Mouse (Mus musculus) monocyte, adult 5-6 weeks (primary cell): ENCODE results near the gene Anxa5. TPM values are rescaled to one million over a fixed set of nuclear protein-coding genes. Genes with fewer than 3 reads are reported as not detected.

Experiments
- ATAC-seq: fragments of 153-309, 156-312 bp; replicated peaks from 2 replicates; pipeline ENCODE4 v1.8.0; 2017; ENCODE audit warnings: mild to moderate bottlenecking; ENCODE audit not compliant: low TSS enrichment, insufficient number of reproducible peaks, severe bottlenecking, poor library complexity, low FRiP score
- total RNA-seq: library from RNA; stranded (forward); fragments of 200-1000, 200-491, 200-594 nt; gene quantifications from 3 replicates; pipeline ENCODE4 v1.2.3, GENCODE M21; 2017

The Anxa5 gene
- total RNA-seq: 119 to 215 TPM (median 164 TPM) in 3 replicates

GRCm38 (mm10) chr3:36475532-36476087, at the start of gene Anxa5, which contains the start of gene 1810062G17Rik:
Gene Anxa5, minus strand, starts transcription at chr3:36475894.
Gene 1810062G17Rik, plus strand, starts transcription at chr3:36475937.
- ATAC-seq: peak; percentile 95

GRCm38 (mm10) chr3:36524466-36524865, 48.8 kb upstream of the Anxa5 start:
- ATAC-seq: no peak

DNA sequence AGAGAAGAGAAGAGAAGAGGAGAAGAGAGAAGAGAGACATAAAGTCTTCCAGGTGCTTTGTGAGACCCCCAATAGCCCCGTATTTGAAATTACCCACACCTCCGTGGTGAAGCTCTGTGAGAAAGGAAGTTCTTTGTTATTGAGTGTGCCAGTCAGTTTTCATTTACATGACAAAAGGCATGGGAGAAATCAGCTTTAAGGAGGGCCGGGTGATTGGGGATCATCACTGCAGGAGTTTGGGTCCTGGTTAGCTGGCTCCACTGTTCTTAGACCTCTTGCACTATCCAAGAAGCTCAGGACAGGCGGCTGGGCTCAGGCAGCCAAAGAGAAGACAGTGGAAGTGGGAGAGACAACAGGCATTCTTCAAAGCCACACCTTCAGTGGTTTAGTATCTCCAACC, 46.4 kb upstream of the Anxa5 start:
- no peak for ATAC-seq

DNA sequence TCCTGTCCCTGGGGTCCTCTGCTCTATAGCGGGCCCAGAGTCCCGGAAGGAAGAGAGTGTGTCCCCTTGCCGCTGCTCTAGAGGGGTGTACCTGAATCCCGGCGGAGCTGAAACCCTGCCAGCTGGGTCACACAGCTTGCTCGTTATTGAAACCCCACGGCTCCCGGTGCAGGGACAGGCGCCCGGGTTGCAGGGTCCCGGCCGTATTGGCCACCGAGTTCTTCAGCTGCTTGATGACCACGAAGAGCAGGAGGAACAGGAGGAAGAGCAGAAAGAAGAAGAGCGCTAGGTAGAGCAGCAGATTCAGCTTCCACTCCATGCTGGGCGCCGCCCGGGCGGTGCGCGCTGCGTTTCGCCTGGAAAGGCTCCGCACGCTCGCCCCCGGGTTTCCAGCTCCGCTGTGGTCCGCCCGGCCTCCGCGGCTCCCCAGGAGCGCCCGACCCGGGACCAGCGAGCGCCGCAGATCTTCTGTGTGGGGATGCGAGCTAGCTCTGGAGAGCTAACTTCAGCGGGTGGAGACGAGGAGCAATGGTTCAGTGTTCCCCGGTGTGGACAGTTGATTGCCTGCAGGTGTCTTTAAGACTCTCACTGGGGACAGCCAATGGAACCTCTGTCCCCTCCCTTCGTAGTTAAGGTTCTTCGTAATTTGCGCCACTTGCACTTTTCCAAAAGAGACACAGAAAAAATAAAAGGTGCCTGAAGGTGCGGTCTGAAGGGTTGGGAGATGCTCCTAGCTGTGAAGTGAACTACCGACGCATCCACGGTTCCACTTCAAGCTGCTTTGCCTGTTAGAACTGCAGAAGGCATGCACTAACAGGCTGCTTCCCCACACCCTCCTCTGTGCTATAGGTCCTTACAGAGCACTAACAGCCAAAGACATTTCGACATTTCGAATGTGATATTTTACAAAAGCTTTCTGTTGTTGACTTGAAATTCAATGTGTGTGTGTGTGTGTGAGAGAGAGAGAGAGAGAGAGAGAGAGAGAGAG, 45.7 kb upstream of the Anxa5 start, which contains the start of gene Gm11549:
TSS of gene Gm11549 (minus strand) at position 741 of the 988 bp plus-strand sequence.
- no peak for ATAC-seq

GRCm38 (mm10) chr3:36516196-36516595, 40.5 kb upstream of the Anxa5 start:
- no peak for ATAC-seq

DNA sequence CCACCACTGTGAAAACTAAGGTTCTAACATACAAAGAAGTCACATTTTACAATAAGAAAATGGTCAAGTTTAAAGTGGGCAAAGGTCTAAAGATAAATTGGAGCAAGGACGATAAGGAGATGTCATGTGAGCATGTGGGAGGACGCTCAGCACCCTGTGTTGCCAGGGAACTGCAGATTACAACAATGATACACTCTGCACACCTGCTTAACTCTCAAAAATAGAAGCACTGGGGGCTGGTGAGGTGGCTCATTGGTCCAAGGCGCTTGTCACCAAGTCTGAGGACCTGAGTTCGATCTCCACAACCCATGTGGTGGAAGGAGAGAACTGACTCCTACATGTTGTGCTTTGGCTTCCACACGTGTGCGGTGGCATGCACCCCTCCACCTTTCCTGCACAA, 35.8 kb upstream of the Anxa5 start:
- ATAC-seq: no peak

GRCm38 (mm10) chr3:36505809-36506735, 30.4 kb upstream of the Anxa5 start:
- no peak for ATAC-seq

DNA sequence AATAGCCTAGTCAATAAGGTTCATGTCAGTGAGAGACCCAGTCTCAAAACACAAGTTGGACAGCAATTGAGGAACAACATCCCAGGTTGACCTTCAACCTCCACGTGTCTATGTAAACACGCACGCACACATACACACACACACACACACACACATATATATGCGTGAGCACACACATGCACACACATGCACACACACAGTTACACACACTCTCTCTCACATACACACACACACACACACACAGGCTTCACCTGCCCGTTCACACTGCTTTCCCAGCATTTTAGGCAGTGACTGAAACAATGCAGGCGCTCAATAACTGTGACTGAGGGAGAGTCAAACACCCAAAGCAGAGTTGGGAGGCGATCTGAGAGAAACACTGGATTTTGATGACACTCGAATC, 29.6 kb upstream of the Anxa5 start:
- ATAC-seq: no peak

DNA sequence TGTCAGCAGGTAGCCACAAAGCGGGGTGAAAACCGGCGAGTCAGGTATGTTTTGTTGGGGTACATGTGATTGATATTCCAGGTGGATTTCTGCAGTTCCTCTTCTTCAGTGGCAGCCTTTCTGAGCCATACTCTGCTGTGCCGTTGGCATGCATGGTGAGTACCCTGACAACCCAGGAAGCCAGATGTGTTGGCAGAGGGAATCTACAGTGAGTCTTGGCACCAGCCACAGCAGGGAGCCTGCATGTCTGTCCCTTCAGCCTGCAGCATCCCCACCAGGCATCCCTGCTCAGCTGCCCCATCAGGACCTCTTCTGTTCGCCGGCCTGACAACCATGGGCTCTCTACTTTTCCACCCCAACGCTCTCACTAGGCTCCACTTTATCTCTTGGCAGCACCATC, 25.9 kb upstream of the Anxa5 start:
- no peak for ATAC-seq

GRCm38 (mm10) chr3:36500976-36501375, 25.3 kb upstream of the Anxa5 start:
- ATAC-seq: no peak

GRCm38 (mm10) chr3:36499418-36499817, 23.7 kb upstream of the Anxa5 start:
- ATAC-seq: no peak

- ATAC-seq: no peak
Measured at GRCm38 (mm10) chr3:36498224-36498623, 22.5 kb upstream of the Anxa5 start.

DNA sequence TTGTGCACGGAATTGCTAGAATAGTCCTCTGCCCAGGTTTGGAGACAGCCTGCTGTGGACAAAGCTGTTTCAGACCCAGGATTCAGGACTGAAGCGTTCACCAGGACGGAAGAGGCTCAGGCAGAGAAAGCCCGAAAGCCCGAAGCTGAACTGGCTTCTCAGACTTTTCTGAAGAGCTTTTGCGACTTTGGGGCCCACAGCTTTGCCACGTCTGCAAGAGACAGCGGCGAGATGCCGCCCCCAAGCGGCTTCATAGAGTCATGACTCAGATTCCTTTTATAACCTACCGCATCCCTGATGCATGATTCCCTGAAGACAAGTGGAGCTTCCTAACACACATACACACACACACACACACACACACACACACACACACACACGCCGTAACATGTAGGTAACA, 21.1 kb upstream of the Anxa5 start:
- peak; percentile 48; the same call in 1 of the 2 replicates for ATAC-seq

DNA sequence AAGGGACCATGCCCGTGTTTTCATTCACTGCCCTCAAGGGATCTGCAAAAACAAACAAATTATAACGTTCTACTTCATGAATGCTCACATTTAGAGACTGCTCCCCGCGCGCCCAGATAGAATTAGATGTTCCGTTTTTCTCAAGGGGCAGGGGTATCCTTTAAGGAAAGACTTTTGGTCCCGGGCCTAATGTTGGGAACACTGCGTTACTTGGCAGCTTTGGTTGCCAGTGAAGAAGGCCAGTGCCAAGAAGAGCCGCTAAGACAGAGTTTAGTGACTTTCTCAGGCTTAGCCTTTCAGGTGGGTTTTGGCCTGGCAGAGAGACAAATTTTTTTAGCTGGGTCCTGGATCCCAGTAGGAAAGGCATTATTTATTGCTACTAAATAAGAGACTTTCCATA, 20.6 kb upstream of the Anxa5 start:
- no peak for ATAC-seq

DNA sequence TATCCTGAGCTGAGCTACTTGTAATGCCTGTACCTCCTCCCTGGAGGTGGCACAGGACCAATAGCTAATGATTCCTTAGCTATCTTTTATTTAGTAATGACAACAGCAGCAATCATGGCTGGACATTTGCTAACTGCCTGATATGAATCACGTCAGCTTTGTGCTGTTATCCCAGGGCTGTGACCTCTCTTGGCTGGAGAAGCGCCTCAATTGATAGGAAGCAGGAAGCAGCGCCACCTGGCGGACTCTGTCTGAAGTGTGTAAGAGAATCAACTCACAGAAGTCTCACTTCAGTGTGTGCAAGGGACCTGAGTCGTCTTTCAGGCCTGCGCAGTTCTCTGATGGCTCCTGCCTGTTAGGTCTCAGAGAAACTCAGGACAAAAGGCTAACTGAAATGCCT, 19.7 kb upstream of the Anxa5 start:
- ATAC-seq: peak; percentile 75

- no peak for ATAC-seq
Measured at GRCm38 (mm10) chr3:36494613-36495012, 18.9 kb upstream of the Anxa5 start.

DNA sequence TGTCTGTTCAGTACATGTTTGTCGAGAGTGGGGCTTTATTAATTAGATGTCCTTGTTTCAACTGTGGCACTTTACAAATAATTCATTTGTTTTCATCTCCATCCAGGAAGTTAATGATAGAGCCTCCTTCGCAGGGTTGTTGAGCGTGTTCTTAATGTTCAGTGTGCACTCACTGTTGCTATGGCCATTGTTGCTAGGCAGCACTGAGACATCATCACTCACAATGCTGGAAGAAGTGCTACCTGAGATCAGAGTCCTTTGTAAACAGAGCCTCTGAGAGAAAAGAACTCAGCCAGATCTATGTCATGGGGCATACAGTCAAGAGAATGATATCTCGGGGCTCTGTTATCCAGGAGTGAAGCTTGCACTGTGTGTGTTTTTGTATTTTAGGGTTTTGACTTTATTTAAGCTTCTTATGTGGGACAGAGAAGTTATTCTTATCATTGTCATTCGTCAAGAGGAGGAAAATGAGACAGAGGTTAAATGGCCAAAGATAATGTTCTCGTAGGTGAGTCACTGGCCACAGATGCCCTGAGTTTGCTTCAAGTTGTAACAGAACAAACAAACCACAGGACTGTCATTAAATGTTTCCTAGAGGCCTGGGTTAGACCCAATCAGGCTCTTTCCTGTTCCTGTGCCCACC, 18.1 kb upstream of the Anxa5 start:
- ATAC-seq: no peak

- no peak for ATAC-seq
Measured at GRCm38 (mm10) chr3:36492716-36493391, 17.2 kb upstream of the Anxa5 start.
